Mouse (Mus musculus): Measurements from ENCODE around the gene Fam3c.
A peak's percentile ranks its signal among the peaks of the same experiment; 100 is the strongest.

Fam3c gene

DNA sequence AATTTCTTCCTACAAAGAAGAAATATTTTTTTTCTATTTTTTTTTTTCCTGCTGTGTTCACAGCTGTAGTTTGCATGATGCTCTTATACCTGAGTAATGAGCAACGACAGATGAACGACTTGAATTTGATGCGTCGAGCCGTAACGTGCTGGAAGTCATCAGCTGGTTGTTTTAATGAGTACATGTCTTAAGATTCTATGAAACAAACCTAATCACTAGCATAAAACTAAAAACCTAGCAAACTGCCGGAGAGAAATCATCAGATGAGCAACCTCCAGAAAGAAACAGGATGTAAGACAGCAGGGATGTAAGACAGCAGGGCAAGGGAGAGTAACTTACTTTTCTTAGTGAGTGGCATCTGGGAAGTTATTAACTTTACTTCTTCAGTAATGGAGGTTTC is 1.4 kb downstream of the Fam3c start:
- no peak for DNase-seq (ENCODE audit: inconsistent age in 2 of 2, low spot score in 1 of 2)

DNA sequence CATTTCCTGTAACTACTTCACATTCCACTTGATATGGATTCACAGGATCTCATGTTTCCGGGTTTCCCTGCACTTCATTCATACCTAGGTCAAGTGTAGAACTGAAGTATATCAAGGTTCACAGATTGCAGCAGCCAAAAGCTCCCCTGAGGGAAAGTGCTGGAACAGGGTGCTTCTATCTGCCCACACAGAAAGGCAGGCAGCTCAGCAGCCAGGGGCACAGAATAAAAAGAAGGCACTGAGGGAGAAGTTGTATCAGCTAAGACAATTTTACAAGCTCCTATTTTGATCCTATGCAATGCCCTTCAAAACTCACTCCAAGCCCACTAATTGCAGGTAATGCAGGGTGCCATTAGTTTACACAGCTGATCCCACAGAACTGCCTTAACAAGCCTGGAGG is 2.0 kb downstream of the Fam3c start:
- DNase-seq (ENCODE audit: inconsistent age in 2 of 2, low spot score in 1 of 2), result peak in 1 of 2 experiments; percentile 42

DNA sequence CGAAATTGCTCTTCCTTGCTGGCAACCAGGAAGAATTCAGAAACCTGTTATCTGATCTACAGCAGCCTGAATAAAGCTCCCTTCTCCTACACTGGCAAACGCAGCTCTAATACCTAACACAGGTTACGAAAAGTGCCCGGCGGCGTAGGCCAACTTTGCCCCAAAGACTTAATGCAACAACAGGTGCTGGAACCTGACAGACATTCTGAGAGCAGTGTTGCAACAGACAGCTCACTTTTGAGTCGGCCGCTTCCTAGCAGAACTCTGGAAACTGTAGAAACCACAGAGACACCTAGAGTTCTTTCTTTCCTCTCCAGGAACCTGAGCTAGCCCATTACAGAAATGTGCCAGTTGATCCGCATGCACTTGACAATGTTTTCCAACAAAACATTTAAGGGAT is 4.5 kb downstream of the Fam3c start:
- DNase-seq (ENCODE audit: inconsistent age in 2 of 2, low spot score in 1 of 2), result peak in 1 of 2 experiments; percentile 50

DNA sequence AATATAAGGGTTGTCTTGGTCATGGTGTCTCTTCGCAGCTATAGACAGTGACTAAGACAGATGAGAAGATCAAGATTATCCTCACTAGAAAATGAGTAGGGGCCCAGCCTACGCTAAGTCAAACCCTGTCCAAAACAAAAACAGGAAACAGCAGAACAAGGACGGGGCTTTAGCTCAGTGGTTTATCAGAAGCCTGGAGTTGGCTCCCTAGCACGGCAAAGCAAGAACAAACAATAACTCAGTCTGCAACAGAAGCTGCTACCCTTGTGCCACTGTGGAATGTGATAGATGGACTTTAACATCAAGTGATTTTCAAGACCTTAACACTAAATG is 5.8 kb downstream of the Fam3c start:
- no peak for DNase-seq (ENCODE audit: inconsistent age in 2 of 2, low spot score in 1 of 2)

DNA sequence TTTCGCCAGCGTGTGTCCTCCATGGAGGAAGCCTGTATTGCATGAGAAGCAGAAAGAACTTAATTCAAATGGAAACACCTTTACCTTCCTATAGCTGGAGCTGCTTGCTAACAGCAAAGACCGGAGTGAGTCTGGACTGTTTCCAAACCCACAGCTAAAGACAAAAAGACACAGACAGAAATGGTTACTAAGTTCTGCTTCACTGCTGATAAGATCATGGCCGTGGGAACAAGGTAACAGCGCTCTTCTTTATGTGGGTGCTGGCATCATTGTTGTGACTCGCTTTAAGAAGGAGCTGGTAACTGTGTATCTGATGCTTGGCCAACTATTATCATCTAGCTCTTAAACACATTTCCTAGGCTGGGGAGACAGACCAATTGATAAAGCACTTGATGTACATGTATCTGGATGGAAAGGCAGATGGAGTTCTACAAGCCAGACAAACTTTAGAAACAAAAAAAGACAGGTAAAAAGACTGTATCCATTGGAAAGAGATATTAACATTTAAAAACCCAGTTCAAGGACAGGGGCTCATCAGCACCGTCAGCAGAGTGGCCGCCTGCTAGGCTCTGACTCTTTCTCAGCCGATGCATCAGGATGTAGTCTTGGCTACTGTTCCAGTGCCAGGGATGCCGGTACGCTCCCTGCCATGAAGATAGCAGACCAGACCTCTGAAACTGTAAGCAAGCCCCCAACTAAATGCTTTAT is 6.4 kb downstream of the Fam3c start:
- peak in 1 of 2 experiments; percentile 60 for DNase-seq (ENCODE audit: inconsistent age in 2 of 2, low spot score in 1 of 2)

DNA sequence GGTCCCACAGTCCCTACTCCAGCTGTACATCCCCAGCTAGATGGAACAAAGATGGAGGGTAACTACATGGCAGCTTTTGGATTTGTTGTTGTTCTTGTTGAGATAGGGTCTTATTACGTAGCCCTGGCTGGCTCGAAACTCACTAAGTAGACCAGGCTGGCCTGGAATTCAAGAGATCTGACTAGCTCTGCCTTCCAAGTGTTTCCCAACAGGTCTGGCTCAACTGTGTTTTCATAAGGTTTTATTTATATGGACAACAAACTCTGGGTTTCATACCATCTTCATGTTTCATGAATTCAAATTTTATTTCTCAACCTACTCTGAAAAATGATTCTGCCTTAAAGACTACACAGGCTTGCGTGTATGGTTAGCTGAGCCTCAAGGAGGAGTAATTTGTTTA is 7.1 kb downstream of the Fam3c start:
- no peak for DNase-seq (ENCODE audit: inconsistent age in 2 of 2, low spot score in 1 of 2)

DNA sequence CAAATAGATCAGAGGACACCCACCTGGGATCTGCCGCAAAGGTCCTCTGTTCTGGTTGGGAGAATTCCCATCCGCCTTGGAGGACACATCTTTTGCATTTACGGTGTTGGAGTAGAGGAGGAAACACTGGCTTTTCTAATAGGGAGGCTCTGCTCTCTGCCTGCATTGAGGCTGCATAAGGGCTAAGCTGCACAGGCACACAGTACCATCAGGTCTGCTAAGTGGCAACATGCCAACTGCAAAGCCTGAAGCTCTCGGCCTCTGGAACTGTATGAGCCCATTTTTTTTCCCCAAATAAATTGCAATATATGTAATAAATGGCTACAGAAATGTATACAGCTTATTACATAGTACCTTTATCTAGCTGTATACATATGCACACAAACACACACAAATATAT is 7.9 kb downstream of the Fam3c start:
- no peak for DNase-seq (ENCODE audit: inconsistent age in 2 of 2, low spot score in 1 of 2)

DNA sequence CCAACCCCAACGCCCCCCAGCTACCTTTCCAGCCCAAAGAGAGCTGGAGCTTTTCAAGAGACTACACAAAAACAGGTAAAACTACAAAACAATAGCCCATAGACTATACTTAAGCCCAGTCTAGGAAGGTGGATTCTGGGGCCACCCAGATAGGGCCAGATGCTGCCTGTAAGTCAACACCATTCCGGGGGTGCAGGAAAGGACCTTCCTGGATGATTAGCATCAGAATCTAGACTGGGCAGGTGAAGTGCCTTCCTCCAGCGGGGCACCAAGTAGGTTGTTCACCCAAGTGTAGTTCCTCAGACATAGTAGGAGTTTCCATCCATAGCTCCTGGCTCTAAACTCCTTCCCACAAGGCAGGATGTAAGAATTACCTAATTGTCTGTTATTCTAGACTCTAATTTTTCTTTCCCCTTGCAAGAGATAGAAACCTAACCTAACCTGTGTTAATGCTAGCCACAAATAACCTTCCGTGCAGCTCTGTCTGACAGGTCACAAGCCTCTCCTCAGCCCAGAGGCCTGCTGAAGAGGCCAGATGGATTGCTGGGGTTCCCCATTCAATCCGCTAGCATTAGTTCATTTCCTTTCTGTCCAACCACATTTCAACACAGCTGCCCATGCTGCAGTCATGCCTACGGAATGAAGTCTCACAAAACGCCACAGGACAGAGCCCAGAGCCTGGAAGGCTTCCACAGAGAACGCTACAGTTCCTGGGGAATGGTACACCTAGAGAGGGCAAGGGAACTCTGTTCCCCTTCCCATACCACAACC is 8.7 kb downstream of the Fam3c start:
- DNase-seq (ENCODE audit: inconsistent age in 2 of 2, low spot score in 1 of 2), result no peak

DNA sequence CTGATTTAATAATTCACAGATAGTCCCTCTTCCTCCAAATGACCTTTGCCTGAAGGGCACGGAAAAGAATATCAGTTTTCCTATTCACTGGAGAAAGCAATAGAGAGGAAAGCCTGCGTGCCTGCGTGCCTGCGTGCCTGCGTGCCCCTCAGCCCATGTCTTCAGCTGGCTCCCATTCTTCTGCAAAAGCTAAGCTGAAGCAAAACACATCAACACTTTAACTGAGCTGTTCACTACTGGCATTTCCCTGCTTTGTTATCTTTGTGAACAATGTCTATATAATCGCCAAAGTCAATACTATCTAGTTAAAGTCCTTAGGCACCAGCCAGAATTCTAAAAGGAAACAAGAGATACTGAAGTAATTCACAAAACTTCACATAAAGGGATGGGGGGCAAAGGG is 11.6 kb downstream of the Fam3c start:
- no peak for DNase-seq (ENCODE audit: inconsistent age in 2 of 2, low spot score in 1 of 2)

DNA sequence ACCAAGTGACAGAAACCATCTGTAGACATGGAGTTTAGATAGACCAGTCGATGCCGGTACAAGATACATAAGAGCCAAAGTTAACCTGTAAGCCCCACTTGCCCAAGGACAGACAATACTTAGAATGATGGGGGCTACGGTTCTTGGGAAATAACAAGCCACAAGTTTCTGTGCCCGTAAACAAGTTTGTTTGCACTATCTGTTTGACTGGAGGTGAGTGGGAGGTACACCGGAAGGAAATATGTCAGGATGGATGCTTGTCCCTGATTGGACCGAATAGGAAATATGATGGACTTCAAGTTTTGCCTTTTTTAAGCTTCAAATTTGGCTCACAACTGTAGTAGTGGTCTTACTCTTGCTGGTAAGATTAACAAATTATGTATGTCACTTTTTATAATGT is 12.3 kb downstream of the Fam3c start:
- no peak for DNase-seq (ENCODE audit: inconsistent age in 2 of 2, low spot score in 1 of 2)

DNA sequence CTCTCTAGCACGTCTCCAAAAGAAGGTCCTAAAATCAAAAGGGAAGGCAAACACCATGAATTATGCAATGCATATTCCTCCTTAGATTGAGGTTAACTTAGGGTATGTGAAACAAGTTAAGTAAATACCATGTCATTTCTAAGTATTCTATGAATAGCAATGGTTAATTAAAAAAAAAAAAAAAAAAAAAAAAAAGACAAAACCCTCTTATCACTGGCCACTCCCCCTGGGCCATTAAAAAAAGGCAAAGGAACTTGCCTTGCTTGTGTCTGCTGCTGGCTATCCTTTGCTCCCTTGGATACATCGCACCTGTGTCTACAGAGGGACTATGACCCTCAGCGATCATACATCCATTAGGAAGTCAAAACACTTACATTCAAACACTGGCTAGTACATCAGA is 12.8 kb downstream of the Fam3c start:
- no peak for DNase-seq (ENCODE audit: inconsistent age in 2 of 2, low spot score in 1 of 2)

DNA sequence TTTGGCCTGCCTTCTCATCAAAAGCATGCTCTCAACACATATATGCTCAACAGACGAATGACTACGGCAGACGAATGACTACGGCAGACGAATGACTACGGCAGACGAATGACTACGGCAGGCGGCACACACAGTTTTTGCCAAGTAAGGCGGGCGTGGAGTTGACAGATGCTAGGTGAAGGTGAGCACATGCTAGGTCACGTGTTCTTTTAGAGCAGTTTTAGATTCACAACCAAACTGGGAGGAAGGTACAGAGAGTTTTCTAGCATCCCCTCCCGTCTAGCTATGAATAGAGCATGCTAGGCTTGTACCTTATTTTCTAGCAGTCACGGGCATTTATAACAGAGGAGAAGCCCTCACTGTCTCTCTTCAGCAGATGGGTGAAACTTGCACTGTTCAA is 15.3 kb downstream of the Fam3c start:
- DNase-seq (ENCODE audit: inconsistent age in 2 of 2, low spot score in 1 of 2), result no peak

DNA sequence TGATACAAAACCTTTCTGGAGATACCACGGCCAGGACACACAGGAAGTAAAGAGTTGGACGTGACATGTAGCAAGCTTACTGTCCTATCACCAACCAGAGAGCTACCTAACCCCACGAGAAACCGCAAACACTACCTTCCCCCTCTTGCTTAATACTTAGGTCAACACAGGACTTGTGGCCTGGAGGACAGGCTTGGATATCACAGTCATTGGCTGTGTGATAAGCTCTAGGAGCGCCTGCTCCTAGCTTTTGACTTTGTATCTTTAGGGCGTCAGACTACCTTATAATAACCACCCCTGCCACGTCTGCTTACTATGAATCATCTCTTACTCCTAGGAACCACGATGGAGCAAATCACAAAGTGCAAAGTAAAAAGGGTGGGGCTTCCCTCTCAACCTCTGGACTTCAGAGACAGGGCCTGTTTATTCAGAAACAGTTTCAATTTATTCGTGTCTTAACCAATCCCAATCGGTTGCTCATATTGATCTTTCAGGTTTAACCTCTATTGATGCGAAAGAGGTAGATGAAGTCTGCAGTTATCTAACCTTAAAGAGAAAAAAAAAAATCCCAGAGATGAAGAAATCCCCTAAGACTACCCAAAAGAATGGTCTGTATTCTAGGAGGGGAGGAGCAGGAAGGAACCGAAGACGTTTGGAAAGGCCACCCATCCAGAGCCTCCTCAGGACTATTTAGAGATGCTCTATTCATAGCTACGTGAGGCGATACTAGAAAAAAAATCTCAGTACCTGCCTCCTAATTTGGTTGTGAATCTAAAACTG is 16.1 kb downstream of the Fam3c start:
- no peak for DNase-seq (ENCODE audit: inconsistent age in 2 of 2, low spot score in 1 of 2)

DNA sequence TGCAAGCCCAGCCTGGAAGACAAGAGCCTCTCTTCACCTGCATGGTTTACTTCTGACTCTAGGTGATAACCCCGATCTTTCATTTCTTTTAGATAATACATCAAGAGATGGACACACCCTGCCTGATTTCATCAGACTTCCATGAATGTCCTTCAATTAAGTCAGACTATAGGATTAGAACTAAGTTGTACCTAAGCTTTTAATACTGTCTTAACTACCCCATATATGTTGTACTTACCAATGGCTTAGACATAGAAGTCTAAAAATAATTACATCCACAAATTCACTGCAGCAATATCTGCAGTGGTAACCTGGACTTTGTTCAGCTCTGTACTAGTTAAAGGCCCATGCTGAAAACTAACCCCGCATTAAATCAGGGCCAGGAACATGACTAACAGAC is 23.5 kb downstream of the Fam3c start:
- DNase-seq (ENCODE audit: inconsistent age in 2 of 2, low spot score in 1 of 2), result no peak

DNA sequence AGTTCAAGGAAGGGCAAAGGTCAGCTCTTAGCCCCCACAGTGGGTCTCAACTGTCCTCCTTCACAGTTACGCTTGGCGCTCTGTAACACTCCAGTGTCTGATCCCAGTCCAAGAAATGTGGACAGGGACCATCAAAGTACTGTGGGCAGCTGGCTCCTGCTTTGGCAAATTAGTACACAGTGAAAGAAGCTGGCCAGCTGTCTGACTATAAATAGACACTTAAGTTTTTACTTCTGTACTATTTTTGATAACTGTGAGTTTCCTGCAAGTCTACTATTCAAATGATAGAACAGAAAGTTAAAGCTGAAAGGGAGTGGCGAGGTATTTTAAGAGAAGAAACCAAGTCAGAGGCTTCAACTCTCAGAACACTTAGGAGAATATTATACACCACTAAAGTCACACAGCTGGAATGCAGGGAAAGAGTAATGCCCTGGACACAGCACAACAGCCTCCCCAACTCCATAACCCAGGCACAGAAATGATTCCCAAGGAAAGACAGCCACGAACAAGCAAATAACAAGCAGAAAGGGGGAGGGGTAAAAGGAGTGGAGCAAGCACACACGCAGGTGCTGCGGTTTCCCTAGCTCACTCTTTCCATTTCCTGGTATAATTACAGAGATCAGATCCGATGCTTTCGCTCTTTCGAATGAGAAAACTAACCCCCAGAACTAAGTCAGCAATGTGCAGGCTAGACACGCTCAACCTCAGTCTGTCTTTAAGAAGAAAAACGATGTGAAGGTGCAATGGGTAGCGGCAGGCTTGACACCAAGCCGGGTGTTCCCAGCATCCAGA is 25.7 kb downstream of the Fam3c start:
- DNase-seq (ENCODE audit: inconsistent age in 2 of 2, low spot score in 1 of 2), result no peak

DNA sequence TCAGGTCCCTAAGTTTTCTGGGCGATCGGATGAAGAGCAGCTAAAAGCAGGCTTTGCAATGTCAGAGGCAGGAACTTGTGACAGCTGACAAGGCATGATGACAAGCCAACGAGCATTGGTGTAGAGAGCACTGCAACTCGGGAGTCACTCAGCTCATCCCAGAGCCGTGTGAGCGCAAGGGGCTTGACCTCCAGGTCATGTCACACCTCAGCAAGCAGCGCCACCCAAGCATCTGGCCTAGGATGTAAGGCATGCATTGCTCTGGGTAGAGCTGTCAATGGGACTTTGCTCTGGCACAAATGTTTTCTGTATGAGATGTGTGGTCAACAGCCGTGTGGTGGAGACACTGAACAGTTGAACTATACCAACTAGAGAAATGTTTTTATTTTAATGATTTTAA is 28.1 kb downstream of the Fam3c start:
- DNase-seq (ENCODE audit: inconsistent age in 2 of 2, low spot score in 1 of 2), result no peak

DNA sequence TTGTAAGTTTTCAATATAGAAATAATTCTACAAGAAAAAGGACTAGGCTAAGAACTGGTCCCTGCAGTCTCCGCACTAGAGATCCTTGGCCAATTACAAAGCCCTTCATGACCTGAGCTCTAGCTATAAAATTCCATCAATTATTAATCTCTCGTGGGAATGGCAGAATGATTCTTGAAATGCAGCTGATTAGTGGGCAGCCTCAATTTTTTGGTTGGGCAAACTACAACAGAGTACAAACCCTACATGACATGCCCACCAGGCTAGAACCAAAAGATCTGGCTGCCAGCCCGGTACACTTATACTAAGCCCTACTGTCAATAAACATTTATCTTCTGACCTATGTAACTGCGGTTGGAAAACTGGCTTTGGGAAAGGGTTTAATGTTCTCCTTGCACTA is 29.0 kb downstream of the Fam3c start:
- no peak for DNase-seq (ENCODE audit: inconsistent age in 2 of 2, low spot score in 1 of 2)

DNA sequence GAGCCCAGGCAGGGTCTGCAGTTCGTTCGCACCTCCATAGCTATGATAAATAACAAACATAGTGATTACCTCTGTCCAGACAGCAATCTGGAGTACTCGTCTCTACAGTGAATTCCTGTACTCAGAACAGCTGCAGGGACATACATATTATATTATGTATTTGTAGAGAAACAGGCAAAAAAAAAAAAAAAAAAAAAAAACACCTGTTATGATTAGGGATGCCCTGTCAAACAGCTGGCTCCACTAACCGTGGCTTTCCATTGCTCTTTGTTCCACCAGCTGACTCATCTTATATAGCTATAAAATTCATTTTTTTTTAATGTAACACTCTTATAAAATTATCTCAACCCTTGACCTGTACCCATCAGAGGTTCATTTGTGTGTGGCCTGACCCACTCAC is 29.8 kb downstream of the Fam3c start:
- DNase-seq (ENCODE audit: inconsistent age in 2 of 2, low spot score in 1 of 2), result no peak

DNA sequence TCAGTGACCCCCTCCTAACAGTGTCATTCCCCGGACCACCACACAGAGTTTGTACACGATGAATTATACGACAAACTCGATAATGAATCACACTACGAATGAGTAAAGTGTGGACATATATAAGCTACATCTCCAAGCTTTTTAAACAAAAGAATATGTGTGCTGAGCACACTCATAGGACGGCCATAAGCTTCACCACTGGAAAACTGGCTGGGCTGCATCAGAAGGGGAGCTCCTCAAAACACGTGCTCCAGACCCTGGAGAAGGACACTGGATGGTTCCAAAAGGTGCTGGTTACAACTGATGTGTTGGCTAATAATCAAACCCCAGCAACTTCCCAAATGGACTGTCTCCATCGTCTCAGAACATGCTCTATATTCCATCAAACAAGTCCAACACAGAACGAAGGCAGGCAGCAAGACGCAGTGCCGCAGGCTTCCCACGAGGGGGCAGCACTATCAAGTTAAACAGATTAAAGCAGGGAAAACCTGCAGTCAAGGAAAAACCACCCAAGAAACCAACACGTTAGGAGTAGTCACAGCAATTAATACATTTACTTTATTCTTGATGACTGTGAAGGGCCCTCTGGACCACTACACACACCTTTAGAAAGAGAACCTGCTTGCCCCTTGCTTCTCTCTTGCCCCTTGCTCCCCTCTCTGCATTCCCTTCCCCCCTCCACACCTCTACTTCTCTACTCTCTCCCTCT is 30.5 kb downstream of the Fam3c start:
- DNase-seq (ENCODE audit: inconsistent age in 2 of 2, low spot score in 1 of 2), result peak; percentile 71 to 94

DNA sequence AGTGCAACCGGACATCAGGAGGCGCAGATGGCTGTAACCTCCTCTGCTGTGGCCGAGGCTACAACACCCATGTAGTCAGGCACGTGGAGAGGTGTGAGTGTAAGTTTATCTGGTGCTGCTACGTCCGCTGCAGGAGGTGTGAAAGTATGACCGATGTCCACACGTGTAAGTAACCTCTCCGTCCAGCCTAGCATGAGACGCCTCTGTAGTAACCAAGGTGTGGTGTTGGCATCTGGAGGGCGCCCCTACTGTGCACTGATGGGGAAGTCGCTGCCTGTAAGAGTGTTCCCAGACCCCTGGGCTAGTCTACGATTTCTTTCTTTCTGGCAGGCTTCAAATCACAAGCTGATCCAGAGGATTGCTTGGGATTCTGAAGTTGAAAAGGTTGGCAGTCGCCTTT is 58.0 kb downstream of the Fam3c start:
- DNase-seq (ENCODE audit: inconsistent age in 2 of 2, low spot score in 1 of 2), result no peak

DNA sequence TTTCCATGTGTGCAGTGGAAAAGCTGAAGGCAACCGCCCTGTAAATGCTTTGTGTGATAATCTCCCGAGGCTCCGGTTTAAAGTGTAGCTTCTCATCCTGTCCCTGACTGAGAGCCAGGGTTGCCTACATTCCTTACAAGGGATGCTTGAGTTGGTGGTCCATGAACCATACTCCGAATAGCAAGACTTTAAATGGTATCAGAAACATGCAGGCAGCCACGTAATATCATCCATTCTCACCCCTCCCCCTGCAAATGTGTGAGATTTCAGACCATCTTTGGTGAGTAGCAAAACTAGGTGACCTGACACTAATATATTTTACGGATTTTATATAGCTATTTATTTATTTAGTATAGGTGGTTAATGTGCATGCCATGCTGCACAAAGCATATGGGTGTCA is 59.0 kb downstream of the Fam3c start:
- DNase-seq (ENCODE audit: inconsistent age in 2 of 2, low spot score in 1 of 2), result no peak

Measured in adrenal gland, adult (tissue).